Mouse (Mus musculus) adrenal gland, postnatal 4 days (tissue): Measurements from ENCODE around the gene Dab1. TPM values are rescaled to one million over a fixed set of nuclear protein-coding genes. Genes with fewer than 3 reads are reported as not detected.

ENCODE experiments used
- DNase-seq, 2 experiments: peaks; one replicate each; pipeline ENCODE4 v3.0.0; 2021 to 2022; ENCODE audit warnings: low spot score in 2 of 2, mixed read lengths in 2 of 2
- total RNA-seq, 2 experiments: library from RNA; stranded (reverse); gene quantifications; 2 replicates each; pipeline ENCODE4 v1.2.3; 2021

Dab1 gene
- total RNA-seq, 2 experiments from 2014 or later: 2.1 to 4.3 TPM

DNA sequence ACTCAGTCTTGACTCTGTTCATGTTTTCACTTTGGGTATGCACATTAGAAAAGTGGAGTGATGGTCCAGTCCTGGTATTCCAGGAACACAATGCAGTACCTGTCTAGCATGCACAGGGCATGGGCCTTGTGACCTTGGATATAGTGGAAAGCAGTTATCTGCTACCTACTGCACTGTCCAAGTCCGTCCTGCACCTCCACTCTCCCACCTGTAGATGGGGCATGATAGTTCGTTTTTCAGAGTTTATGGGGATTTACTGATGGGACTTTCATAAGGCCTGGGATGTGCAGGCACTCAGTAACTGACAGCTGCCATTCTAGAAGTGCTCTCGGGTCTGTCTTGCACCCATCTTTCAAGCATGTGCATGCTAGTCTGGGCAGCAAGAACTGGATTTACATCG, 951.4 kb downstream of the Dab1 start:
- DNase-seq: no peak

DNA sequence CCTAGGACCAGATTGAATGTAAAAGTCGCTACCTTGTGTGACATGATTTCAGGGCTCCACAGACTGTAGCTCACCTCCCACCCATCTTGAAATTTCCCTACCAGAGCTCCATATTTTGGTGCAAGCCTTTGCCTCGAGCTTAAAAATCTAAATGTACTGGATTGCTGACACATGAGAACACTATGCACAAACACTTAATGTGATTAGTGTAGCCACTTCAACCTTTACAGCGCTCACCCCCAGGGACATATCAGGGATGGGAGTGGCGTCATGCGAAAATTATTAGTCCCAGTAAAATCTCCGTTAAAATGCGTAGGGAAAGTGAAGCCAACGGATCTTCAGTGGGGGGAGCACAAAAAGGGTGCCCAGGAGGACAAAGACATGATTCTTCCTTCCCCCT, 953.3 kb downstream of the Dab1 start:
- DNase-seq: no peak

DNA sequence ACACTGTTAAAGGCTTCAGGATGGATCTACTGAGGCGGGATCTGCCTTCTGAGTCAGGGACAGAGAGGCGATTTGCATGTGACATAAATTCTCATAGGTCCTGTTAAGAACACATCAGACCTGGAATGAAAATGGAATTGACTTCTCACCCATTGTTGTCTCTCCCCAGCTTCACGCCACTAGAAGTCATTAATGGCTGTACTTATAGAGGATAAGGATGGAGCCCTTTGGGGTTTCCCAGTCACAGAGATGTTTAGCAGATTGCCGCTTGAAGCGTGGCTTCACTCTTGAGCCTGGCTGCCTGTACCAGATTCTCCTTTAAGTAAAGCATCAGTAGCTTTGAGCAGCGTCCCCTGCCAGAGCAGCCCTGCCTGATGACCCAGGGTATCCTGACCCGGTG, 954.3 kb downstream of the Dab1 start:
- no peak for DNase-seq

DNA sequence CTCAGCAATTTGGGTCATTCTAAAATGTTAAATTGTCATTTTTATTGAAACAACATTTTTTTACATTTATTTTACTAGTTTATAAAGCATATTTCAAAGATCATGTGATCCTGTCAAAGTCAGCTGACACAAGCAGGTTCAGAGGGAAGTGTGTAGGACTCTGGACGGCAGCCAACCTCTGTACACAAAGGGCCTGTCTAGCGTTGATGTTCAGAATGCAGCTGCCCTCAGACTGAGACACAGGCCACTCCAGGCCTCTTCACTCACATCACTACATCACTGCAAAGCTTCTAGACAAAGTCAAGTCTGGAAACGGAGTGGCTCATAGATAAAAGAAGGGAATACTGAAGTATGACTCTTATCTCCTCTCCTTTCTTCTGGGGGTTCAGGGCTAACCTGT, 959.2 kb downstream of the Dab1 start:
- no peak for DNase-seq

DNA sequence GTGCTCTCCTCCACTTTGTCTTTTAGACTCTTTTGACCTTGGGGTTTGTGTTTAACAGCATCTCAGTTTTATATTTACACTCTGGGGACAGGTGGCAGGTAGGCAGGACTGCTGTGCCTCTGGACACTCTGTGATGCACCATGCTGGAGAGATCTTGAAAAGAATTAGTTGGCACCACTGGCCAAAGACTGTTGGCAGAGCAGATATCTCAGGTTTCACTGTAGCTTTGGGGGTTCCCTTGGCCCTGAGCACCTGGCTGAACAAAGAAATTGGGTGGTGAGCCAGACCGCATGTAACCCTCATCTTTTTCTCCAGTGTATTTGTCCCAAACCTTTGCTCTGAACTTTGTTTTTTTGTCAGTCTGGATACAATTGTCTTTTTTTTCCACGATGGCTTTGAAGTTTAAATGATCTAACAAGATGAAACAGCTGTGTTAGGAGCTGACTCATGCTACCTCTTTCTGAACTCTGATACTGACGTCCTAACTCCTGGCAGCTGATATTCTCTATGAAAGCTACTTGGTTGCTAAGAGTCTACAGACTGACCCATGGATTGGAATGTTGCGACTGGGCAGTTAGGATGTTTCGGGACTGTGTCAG, 960.9 kb downstream of the Dab1 start:
- no peak for DNase-seq

DNA sequence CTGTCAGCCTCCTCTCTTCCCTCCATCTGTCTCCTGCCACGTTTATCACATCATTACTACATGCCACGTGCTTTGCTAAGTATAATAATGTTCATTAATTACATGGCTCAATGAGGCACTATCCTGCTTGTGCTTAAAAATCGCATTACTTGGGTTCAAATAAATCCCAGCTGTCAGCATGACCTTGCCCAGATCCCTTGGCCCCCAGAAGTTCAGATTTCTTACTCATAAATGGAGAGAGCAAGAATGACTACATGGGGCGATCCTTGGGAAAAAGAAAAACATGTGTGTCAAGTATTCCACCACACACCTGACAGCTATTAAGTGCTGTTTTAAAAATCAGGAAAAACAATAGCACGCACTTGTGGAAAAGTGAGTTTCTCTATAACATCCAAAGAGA, 963.6 kb downstream of the Dab1 start:
- no peak for DNase-seq

DNA sequence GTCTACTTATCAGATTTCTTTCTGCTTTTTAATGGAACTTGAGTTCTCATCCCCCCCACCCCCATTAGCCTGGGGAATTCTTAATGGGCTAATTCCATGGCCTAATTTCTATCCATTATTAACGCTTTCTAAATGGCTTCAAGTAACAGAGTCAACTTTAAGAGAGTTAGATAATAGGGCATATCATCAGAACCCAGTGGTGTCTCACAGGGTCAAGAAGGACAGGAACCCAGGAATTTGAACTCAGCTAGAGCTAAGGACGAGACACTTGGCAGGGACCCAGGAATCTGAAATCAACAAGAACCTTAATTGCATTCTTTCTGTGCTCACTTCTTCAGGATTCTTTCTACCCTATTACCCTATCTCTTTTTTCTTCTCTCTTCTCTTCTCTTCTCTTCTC, 968.7 kb downstream of the Dab1 start:
- no peak for DNase-seq

DNA sequence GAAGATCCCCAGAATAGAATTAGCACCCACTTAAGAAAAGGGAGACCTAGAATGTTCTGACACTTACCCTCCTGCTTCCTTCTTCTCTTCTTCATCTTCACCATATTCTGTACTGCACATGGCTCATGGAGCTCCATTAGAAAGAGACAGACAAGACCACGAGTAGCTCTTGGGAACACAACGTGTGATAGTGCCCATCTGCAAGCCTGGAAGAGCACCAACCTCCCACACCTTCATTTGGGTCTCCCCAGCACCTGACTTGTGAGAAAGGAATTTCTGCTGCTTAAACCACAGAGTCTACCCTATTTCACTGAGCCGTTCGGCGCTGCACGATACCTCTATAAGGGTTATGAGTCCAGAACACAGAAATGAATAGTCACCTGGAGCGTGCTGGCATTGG, 977.8 kb downstream of the Dab1 start:
- DNase-seq: no peak

DNA sequence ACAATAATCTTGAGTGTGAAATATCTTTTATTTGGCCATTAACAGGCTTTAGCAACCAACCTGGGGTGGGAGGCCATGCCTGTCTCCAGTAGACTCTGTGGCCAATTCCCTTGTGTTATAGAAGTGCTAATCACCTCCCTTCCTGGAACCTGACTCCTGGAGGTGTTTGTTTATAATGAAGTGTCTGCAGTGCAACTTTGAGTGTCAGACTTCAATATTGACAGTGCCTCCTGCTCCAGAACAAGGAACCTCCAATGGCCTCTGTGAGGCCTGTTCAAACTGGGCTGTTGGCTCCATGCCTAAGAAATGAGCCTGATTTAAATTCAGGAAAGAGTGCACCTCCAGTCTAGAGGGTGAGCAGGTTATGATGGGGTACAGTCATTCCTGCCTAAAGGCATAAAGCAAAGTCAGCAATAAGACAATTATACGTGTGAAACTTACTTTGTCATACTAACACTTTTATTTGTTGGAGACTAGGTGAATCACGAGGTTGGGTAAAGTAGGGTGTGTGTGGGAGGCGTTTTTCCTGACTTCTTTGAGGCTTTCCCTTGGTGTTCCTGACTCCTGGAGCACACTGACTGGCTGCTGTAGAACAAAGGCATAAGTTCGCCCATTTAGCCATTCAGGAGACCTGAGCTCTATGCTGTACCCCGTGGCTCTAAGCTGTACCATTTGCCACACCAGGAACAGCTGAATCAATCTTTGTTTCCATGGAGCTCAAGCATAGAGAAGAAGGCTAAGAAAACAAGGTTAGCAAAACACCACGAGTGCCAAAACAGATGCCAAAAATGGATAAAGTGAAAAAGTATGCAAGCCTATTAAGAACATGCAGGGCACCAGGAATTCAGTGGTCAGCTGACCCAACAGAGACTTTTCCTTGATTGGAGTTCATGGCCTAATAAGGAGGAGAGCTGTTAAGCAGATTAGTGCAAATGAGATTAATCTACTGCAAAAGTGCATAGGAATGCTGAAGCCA, 978.6 kb downstream of the Dab1 start:
- no peak for DNase-seq

DNA sequence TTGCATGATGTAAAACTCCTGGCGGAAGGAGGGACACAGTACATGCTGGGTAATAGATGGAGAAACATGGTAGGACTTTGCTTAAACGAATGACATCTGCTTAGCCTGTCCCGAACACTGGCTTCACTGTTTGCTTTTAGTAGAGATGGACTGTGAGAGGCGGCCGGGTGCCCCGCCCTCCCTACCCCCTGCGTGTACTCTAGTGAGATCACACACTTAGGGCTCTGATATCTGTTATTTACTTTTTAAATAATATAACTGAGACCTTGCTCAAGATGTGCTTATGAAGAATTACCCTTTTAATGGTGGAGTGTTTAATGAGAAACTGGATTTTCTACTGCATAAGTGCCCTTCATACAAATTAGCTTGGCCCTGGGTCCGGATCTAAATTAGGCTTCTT, 983.6 kb downstream of the Dab1 start:
- no peak for DNase-seq

DNA sequence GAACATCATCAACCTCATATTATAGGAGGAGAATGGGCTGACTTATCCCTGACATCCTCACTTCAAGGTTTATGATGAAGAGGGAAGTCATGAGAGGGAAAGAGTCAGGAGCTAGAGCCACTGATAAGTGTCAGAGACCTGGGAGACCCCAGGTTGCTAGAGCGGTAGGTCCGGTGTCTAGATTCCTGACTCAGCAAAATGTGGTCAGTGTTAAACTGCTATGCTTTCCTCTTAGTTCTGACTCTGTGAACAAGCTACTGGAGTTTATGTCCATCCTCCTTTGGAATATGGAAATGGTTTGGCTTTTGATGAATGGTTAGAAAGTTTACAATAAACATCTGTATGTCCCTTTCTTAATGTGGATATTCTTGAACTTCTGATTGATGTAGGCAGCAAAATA, 985.1 kb downstream of the Dab1 start:
- no peak for DNase-seq

DNA sequence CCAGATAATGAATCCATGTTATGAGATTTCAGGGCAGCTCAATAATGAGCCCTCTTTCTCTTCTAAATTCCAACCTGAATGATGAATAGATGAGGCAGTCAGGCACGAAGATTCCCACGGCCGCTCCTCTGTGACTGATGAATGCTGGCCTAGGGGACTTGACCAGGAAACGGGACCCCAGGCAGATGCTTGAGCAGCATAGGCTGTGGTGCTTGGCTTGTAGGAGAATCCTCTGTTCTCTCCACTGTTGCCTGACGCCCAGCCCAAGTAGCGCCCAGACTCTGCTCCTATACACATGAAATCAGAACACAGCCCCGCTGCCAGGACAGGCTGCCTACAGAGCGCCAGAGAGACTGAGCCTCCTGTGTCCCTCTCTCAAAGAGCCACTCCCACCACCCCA, 987.7 kb downstream of the Dab1 start:
- no peak for DNase-seq

DNA sequence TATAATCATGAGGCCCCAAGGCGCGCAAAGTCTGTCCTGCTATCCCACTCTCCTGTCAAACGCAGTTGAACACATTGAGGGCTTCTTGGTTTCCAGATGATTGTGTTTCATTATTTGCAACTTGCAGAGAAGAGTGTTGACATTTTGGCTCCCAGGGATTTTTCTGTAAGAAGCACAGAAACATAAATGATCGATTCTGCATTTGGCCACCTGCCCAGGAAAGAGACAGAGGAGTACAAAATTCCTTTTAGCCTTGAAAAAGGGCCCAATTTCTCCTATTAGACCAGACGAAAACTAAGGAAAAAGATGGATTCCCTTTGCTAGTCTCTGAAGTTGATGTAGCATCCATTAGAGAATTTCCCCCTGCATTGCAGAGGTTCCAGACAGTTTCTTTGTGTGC, 988.5 kb downstream of the Dab1 start:
- no peak for DNase-seq

DNA sequence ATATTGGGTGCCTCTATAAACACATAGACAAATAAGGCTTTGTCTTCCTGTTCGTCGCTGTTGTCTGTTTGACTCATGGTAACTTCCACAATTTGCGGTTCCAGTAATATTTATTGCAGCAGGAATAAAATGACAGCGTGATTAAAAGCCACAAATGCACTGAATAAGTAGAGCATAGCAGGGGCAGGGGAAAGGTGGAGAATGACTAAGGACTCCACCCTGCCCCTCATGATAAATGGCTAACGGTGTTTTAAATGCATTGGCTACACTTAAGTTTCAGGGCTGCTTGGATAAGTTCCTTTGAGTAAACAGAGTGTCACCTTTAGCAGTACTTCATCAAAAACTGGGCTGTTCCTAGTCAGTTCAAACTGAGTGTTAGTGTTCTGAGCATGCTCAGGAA, 1000.3 kb downstream of the Dab1 start:
- no peak for DNase-seq

DNA sequence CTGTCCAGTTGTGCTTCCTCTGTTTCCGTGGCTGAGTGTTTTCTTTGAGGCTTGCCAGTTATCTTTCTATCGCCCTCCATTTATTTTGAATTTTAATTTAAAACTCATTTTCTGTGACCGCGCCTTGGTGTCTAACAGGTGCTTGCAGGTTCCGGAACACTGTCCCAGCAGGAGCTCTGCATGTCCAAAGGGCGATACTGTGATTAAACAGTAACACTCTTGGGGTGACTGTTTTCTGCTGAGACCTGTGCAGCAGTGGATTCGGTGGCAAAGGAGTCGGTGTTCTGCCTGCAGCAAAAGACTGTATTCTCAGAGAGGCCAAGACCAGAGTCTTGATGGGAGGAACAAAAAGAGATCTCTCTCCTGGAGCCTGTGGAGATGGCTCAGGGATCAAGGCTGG, 1006.2 kb downstream of the Dab1 start:
- DNase-seq: no peak

DNA sequence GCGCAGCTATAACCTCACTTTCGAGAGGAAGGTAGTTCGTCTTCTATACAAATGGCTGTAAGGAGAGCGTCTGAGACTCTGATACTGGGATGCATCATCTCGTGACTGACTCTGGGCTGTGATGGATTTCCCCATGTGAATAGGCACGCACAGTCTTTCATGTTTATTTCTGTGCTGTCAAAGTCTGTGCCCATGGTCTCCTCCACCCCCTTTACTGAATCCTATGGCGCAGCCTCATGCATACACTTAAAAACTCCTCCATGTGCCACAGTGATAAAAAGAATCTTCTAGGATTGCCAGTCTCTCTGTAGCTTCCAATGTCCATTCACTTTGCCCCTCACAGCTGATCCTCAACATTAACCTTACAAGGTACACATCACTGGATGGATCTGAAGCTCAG, 1009.5 kb downstream of the Dab1 start:
- no peak for DNase-seq

DNA sequence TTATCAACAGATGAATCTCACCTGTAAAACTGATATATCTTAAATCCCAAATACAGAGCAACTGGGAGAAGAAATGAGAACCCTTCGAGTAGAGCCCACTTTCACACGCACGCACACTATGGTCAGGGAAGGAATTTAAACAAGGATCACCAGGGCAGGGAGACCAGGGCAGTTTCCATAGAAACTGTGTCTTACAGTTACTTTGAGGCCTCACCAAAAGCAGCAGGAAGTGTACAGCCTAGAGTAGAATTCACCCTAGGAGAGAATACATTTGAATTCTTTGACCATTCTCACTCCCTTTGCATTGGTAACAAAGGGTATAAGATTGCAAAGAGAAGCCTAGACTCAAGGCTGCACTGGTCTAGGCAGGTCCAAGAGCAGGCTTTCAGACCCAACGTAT, 1017.9 kb downstream of the Dab1 start:
- no peak for DNase-seq

DNA sequence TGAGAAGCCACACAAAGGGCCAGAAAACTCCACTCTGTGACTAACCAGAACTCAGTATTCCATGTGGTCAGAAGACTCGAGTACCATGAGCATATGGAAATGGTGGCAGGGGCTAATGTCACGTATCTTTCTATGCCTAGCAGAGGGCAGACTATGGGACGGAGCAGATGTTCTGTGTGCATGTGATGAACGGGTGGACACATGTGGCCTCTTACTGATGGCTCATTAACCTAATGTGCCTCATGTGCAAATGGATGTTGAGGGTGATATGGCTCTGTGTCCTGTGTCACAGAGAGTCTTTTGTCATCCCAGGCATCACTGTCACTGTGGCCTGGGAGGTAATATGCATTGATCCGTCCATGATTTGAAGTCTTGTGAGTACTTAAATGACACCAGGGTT, 1021.5 kb downstream of the Dab1 start:
- DNase-seq: no peak

DNA sequence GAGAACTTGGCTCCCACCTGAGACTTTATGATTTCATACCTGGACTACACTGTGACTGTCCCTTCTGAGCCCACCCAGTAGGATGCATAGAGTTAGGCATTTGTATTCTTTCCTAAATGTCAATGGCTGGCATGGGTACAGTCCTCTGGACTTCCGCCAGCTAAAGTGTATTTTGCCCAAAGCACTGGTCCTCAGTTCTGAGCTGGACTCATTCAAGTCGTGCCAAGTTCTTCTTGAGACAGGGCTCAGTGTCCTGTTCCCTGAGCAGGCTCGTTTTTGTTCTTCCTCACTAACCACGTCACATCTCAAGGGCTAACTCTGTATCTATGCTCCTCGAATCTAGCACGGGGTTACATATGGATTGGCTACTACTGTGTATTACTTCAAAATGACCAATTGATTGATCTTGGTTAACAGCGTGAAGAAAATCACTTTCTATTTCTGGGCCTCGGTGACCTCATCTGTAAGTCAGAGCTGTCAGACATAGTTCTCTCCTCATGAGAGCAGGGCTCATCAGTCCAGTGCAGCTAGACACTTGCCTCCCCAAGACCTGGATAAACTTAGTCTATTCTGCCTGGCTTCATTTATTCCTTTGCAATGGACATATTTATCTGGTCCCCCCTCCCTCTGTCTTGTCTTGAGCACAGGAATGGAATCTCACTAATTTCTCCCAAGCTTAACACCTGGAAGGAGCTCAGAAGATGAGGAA, 1023.8 kb downstream of the Dab1 start:
- no peak for DNase-seq

DNA sequence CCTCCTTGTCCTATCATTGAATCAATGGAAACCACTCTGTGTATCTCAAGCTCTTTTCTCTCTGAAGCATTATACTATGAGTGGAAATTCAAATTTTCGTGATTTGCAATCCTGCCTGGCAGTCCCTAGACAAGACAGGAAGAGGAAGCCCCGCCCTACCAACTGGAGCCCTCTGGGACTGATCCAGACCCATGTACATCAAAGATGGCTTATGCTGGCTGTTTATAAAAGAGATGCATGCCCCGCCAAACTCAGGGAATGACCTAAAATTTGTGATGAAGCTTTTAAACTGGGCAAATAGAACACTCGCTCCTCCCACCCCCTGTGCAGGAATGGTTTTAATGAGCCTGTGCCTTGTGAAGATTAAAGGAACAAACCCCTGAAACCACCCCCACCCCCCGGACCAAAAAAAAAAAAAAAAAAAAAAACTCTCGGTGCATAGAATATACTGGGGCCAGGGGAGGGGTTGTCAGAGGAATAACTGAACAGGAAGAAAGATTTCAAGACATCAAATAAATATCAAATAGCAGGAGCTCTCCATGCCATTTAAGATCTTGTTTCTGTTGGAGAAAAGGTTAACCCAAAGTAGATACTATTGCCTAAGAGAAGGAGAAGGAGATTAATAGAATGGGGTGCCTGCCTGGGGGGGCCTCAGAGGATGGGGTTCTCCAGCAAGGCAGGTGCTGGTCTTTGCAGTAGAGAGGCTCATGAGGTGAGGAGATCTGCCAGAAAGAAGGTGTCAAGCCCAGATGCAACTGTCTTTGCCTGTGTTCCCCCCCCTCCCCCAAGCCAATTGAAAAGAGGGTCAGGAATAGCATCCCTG, 1024.6 kb downstream of the Dab1 start:
- no peak for DNase-seq

DNA sequence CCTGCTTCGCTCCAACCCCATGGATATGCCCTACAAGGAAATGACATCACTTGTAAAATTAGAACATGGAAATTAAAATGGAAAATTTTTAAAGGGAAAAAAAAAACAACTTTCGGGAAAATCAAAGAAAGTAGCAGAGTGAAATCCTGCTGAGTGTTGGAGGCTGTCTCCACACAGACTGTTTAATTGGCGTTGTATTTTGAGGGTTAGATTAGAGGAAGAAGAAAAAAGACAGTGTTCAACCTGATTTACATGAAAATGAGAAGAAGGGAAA, 1025.1 kb downstream of the Dab1 start:
- no peak for DNase-seq

DNA sequence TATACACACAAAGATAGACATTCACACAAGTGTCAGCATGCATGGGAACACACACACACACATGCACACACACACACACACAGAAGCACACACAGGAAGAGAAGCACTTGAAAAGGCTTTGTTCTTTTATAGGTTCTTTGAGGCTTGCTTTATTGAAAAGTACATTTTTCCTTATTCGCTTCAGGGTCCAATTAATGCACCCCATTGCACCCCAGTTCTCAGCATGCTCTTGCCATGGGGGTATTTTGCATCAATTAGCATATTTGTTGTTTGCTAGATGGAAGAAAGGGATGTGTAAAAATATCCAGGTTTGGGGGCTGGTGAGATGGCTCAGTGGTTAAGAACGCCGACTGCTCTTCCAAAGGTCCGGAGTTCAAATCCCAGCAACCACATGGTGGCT, 1025.7 kb downstream of the Dab1 start:
- no peak for DNase-seq
